Mouse (Mus musculus): ENCODE measurements around the gene AU040320.

Gene AU040320

GRCm38 (mm10) chr4:126753268-126754230 is at the start of gene AU040320, which contains the start of gene Ncdn:
TSS of gene AU040320 (plus strand) at chr4:126753544.
TSS of gene Ncdn (minus strand) at chr4:126753438.
- DNase-seq (ENCODE audit: low read depth, low spot score) = peak; percentile 98

DNA sequence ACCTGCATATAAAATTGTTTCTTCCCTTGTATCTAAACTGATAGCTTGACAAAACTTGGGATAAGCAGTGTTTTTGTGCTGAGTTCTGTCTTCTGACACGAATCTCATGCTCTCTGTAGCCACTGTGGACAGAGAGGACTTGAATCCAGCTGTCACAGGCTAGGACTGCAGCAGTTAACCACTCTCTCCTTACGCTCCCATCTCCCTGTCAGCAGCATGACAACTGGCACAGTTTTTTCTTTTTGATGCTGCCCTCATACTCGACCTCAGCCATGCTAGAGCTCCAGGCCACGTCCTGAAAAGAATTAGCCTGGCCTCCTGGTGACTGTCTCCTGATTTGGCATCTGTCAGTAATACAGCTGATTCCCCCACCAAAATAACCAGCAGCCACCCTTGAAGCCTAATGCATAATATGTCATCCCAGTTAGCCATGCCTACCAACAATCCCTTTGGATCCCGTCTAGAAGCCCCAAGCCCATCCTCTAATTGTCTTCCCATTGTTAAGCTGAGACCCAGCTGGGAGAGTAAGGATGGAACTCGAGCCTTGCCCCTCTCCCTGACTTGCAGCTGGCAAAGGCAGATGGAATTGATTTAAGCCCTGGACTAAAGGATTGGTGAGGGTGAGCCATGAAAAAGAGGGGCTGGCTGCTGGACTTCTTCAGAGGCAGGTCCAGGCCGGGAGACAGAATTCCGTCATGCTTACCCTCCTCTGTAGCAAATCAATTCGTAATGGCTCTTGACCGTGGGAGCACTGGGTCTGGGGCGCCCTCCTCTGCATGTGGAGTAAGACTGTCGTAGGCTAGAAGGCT is 46.5 kb upstream of the AU040320 start:
- DNase-seq (ENCODE audit: low read depth, low spot score) = peak; percentile 83

GRCm38 (mm10) chr4:126707439-126707826 is 45.9 kb upstream of the AU040320 start:
- DNase-seq (ENCODE audit: low read depth, low spot score) = no peak

DNA sequence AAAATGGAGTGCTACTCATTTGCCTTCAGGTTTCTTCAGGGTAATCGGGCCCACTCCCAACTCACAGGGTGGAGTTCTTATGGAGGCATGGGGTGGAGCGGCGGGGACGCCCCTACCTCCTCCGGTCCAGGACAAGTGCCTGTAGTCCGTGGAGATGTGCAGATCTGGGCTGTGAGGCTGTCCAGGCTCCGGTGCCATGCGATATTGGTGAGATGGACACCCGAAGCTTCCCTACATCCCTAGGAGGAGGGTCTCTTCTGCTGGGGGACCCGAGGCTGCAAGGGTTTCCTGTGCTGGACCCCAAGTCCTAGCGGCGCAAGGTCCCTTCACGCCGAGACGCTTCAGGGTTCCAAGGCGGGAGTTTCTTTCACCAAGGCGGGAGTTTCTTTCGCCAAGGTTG is 21.2 kb upstream of the AU040320 start:
- no peak for DNase-seq (ENCODE audit: low read depth, low spot score)

- DNase-seq (ENCODE audit: low read depth, low spot score) = no peak
Observed at GRCm38 (mm10) chr4:126732531-126733380, 20.6 kb upstream of the AU040320 start.

GRCm38 (mm10) chr4:126734001-126734603 is 19.2 kb upstream of the AU040320 start:
- DNase-seq (ENCODE audit: low read depth, low spot score) = no peak

DNA sequence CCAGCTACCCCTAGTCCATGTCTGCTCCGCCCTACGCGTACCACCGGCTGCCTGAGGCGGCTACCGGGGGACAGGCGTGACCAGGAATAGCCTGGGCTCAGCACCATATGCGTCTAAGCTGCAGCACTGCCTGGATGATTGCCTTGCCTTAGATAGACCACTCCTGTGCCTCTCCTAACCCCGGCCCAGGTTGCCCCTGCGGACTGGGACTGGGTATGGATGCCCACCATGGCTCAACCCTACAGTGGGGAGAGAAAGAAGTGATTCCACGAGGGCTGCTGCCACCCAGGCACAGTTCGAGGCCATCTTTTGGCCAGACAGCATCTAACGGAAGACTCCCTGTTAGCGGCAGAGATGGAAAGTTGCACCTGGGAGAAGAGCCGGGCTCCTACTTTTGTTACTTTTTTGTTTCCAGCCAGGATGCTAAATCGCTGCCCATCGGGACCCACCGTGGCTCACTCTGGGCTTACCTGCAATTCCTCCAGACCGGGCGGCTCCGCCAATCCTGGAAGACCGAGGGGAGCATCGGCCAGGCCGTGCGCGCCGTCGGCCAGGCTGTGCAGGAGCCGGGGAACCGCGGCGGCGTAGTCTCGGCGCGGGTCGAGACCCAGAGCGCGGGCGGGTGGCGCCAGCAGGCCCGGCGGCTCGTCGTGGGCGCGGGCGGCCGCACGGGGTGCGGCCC is 18.5 kb upstream of the AU040320 start:
- no peak for DNase-seq (ENCODE audit: low read depth, low spot score)

DNA sequence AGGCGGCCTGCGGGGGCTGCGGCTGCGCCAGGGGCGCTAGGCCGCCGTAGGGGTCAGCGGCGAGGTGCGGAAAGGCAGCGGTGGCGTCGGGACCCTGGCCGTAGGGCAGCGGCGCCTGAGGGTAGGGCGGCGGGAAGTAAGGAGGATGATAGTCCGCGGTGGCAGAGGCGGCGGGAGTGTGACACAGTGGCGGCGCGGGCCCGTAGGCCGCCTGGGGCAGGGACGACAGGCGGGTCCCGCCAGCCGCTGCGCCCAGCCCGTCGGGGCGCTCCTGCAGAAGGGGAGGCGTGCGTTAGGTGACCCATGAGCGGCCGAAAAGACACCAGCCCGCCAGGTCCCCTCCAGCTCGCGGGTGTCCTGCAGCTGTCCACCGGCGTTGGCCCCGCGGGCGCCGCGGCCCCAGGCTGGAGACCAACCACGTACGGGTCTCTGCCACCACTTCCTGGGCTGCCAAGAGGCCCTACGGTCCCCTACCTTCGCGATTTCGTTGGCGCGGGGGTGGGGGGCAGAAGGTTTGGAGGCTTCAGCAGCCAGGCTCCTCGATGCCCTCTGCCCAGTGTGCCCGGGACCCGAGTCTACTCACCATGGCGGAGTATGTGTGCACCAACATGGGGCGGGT is 17.9 kb upstream of the AU040320 start:
- DNase-seq (ENCODE audit: low read depth, low spot score) = no peak

DNA sequence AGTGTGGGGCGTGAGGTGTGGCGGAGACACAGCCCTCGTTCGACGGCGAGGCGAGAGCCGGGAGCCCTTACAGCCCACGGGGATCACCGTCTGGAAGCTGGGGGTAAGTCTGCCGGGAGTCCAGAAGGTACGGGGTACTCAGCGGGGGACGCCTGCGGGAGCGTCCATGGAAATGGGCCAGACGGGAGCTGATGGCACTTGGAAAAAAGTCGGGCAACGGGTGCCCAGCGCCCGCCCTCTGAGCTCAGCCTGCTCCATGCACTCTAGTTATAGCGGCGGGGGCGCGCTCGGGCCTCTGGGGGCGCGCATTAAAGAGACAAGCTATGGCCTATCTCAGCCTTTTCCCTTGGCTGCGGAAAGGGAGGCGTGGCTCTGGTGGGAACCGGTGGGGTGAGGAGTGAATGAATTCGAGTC is 17.3 kb upstream of the AU040320 start, which contains the start of gene Tfap2e:
Gene Tfap2e, minus strand, starts transcription at position 240 of the 414 bp plus-strand sequence.
- peak; percentile 47 for DNase-seq (ENCODE audit: low read depth, low spot score)

GRCm38 (mm10) chr4:126739966-126740676 is 13.2 kb upstream of the AU040320 start:
- DNase-seq (ENCODE audit: low read depth, low spot score) = peak; percentile 69

DNA sequence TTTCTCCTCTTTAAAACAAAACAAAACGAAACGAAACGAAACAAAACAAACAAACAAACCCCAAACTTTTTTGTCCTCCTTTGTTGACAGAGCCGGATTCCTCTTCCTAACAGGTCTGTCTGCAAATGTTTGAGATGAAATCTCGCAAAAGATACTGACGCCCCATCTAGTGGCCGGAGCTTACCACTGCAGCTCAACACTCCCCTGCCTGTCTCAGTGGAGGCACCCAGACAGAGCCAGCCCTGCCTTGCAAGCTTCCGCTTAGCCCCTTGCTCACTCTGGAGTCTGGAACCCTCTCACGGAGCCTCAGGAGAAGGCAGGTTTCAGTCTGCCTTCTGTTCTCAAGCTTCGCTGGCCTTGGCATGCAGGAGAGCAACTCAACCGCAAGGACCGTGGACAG is 11.9 kb upstream of the AU040320 start:
- DNase-seq (ENCODE audit: low read depth, low spot score) = peak; percentile 83

DNA sequence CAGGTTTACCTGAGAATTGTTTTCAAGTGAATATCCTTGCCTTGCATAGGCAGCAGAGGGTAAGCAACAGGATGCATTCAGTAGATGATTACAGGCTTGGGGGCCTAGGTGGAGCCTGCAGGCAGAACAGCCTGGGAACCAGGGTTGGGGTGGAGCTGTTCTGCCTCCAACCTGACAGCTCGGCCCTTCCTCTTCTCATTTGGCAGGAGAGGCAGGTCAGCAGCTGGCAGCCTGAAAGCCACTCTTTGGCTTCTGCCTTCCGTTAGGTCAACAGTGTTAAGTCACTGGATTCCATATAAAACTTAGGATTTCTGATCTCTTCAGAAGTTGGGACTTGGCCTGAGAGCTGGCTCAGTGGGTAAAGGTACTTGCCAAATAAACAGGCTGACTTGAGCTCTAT is 10.4 kb upstream of the AU040320 start:
- DNase-seq (ENCODE audit: low read depth, low spot score) = no peak

- no peak for DNase-seq (ENCODE audit: low read depth, low spot score)
Observed at GRCm38 (mm10) chr4:126743713-126744112, 9.6 kb upstream of the AU040320 start.

DNA sequence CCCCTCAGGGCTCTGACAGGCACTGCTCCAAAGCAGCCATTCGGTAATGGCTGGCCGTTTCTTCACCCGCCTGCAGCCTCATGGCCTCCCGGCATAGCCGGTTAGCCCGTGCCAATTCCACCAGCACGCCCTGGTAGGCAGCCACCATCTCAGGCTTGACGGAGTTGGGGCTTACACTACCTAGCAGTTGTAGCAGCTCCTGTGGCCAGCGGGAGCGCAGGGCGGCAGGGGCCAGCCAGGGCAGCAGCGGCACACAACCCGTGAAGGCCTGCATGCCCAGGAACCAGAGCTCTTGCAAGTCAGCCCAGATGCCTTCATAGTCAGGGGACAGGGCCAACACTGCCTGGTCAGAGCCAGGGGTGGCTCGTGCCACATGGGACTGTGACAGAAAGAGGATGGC is 8.5 kb upstream of the AU040320 start:
- DNase-seq (ENCODE audit: low read depth, low spot score) = no peak

GRCm38 (mm10) chr4:126745506-126746193 is 7.7 kb upstream of the AU040320 start:
- peak; percentile 62 for DNase-seq (ENCODE audit: low read depth, low spot score)

DNA sequence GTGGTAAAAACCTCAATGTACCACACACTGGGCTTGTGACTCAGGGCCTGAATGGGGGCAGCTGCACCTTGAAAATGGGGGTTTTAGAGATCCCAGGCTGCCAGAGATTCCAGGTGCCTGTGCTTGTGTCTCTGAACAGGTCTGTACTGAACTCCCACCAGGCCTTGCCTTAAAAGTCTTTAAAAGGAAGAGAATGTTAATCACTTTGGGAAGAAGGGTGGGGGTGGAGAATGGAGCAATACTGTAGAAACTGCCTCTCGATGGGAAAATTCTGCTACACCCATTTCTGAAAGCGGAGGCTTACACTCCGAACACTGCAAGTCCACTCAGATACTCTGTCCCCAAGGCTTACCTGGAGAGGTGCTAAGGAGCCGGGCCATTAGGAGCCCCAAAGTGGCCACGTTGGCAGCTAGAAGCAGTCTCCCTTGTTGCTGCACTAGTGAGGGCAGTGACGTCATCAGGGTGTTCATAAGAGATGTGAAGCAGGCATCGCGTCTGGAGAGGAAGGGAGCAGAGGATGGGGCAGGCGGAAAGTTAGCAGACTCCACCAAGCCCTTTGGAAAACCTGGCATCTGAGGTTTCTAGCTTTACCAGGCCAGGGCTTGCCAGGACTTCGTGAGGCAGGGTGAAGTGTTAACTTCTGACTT is 7.0 kb upstream of the AU040320 start:
- no peak for DNase-seq (ENCODE audit: low read depth, low spot score)

GRCm38 (mm10) chr4:126748381-126748780 is 5.0 kb upstream of the AU040320 start:
- no peak for DNase-seq (ENCODE audit: low read depth, low spot score)

GRCm38 (mm10) chr4:126749553-126749952 is 3.8 kb upstream of the AU040320 start:
- DNase-seq (ENCODE audit: low read depth, low spot score) = no peak

All from mesoderm, embryonic 11.5 days (tissue).